Mouse (Mus musculus) neural tube, embryonic 10.5 days (tissue): Measurements from ENCODE around the gene Tle6.

Experiments
- DNase-seq: peaks from one replicate; pipeline ENCODE4 v3.0.0-alpha.2; 2017; ENCODE audit warnings: low spot score; ENCODE audit errors: extremely low spot score

Tle6 gene

GRCm38 (mm10) chr10:81623441-81623840 lies 22.6 kb upstream of the Tle6 start:
- no peak for DNase-seq

GRCm38 (mm10) chr10:81620786-81621185 lies 19.9 kb upstream of the Tle6 start:
- no peak for DNase-seq

DNA sequence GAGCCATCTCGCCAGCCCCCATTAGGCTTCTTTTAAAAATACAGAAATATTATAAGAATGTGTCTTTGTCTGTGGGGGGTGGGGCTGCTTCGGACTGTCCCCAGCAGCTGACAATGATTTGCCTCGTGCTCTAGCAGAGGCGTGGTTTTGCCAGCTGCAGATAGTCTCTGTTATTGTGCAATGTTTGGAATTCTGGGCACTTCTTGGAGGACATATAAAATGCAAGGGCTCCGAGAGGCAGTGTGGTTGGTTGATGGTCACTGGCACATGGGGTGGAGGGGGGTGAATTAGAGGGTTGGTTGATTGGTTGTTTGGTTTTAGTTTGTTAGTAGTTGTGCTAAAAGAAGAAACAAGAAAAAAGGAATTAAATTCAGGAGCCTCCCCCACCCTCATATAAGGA lies 19.1 kb upstream of the Tle6 start:
- no peak for DNase-seq

GRCm38 (mm10) chr10:81615486-81615885 lies 14.6 kb upstream of the Tle6 start:
- DNase-seq = no peak

DNA sequence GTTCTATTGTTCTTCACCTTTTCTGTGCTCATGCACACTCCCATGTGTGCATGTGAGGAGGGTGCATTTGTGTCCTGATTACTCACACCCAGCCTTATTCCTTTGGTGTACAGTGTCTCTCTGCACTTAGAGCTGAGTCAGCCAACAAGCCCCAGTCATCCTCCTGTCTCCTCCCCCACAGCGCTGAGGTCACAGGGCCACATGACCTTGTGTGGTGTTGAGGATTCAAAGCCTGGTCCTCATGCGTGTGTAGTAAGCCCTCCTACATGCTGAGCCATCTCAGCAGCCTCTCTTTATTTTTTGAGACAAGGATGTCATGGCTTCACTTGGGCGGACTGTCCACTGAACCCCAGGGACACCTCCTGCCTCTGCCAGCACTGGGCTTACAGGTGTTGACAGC lies 11.9 kb upstream of the Tle6 start:
- no peak for DNase-seq

- DNase-seq = no peak
Measured at GRCm38 (mm10) chr10:81608308-81608707, 7.4 kb upstream of the Tle6 start.

GRCm38 (mm10) chr10:81605974-81606751 lies 5.3 kb upstream of the Tle6 start, which contains the start of gene BC025920:
Gene BC025920 (plus strand): TSS chr10:81606270.
- peak; percentile 90 for DNase-seq

GRCm38 (mm10) chr10:81605666-81605973 lies 4.7 kb upstream of the Tle6 start:
- DNase-seq = no peak

DNA sequence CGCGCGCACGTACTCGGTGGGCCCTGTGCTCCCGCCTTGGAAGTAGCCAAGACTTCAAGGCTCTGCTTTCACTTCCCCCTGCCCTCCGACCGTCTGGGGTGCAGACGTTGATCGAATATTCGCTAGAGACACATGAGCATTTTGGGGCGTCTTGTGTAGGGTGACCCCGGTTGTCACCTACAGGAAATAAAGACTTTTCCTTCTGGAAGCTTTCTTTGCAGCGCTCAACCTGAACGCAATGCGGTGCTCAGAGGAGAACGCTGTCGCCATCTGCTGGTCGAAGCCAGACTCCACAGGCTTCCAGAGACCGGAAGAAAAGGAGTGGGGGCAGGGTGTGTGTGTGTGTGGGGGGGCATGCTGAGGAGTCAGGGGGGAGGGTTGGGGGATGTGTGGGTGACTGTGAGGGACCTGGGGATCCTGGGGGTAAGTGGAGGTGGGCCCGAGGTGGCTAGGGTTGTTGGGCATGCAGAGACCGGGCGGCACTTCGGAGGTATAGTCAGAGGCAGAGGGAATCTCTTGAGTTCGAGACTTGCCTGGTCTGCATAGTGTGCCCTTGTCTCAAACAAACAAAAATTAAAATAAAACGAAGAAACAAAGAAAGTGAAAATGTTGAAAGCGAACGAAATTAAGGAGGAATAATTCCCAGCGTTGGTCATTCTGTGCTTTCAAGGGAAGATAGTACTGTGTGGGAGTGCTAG lies 4.2 kb upstream of the Tle6 start:
- DNase-seq = peak; percentile 89

GRCm38 (mm10) chr10:81604019-81604967 lies 3.4 kb upstream of the Tle6 start:
- no peak for DNase-seq

- DNase-seq = peak; percentile 54
Measured at GRCm38 (mm10) chr10:81602741-81603151, 1.9 kb upstream of the Tle6 start.

- no peak for DNase-seq
Measured at GRCm38 (mm10) chr10:81601396-81601905, 578 bp upstream of the Tle6 start.

DNA sequence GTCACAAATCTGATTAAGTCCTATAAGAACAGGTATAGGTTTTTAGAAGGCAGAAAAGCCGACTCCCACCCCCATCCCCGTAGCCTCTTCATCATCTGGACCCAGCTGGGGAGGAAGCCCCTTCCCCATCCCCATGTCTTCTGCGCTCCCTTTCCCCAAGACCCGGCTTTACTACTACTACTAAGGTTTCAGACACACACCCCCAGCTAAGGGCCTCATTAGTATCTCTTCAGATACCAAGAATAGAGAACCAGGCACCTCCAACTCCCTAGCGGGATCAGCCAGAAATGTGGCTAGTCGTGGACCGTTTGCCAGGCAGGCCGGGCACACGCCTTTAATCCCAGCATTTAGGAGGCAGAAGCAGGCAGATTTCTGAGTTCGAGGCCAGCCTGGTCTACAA lies 777 bp downstream of the Tle6 start:
- DNase-seq = no peak

GRCm38 (mm10) chr10:81599630-81600029 lies 1.2 kb downstream of the Tle6 start:
- no peak for DNase-seq

- DNase-seq = no peak
Measured at GRCm38 (mm10) chr10:81598871-81599270, 2.0 kb downstream of the Tle6 start.

DNA sequence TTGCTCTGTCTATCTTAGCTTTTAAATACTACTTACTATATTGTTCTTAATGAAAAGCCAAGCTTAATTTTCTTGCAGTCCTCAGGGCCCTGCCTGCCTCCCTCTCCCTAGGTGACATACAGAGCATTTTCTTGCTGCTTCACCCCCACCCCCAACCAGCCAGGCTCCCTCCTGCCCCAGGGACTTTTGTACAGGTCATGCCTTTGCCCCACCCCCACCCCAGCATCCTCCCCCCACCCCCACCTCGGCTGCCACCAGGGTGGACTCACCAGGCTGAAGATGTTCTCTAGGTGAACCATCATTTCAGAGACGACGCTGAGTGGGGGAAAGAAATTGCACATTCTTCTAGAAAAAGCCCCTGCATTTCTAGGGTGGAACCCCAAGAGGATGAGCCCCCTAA lies 2.5 kb downstream of the Tle6 start:
- no peak for DNase-seq

DNA sequence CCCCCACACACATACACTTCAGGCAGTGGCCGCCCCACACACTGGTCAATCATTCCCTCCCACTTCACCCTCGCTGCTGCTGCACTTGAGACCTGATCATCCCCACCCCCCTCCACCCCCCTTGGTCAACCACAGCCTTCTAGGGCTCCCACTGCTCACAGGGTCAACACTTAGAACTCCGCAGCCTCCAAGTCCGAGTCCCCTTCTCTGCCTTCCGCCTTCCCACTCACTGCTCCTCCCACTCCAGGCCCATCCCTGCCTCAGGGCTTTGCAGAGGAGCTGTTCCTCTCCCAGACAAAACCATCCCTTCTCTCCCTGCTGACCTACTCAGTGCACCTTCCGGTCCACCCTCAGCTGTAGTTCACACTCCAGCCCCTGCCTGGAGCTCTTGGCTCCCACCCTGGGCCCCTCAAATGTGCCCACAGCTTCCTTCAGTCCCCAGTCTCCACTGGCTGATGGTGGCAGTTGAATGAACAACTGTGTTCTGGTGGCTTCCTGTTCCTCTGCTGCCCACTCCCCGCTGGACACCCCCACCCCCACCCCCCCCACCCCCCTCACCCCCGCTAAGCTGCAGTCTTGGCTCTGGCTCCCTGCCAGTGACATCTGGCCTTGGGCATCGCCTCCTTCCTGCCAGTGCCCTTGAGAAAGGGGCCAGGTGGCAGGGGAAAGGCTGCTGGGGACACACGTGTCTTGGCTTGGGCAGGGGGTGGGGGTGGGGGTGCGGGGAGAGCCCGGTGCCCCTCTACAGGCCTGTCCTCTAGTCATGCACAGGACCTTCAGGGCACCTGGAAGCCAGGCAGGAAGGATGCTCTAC lies 3.5 kb downstream of the Tle6 start:
- peak; percentile 56 for DNase-seq

DNA sequence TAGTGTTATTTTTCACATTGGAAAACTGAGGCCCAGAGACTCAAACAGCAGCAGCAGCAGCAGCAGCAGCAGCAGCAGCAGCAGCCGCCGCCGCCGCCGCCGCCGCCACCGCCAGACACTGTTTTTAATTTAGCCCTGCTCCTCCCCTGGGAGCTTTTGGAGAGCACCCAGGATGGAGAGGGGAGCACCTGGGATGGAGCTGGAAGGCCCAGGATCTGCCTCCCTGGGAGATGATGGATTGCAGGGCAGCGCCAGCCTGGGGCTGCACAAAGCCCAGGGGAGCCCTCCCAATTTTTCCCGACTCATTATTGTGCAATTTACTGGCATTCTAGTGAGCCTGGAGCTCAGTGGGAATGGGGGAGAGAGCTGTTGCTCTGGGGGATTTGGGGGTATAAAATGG lies 4.3 kb downstream of the Tle6 start:
- peak; percentile 52 for DNase-seq

GRCm38 (mm10) chr10:81595599-81595998 lies 5.3 kb downstream of the Tle6 start:
- DNase-seq = no peak

DNA sequence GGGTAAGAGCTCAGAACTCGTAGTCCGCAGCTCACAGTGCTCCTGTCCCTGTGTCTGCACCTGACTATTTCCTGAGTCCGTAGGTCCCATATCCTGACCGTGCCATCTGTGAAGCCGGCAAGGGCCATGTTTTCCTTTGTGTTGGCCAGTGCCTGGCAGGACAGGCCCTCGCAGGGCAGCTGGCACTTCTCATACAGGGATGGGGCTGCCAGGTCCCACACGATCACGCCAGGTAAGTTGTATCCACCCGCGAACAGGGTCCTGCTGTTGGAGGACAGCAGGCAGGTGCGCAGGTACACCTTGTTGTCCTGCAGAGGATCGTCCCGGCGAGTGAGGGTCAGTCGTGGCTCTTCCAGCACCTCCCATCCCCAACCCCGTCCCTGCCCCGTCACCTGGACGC lies 6.9 kb downstream of the Tle6 start:
- DNase-seq = no peak

DNA sequence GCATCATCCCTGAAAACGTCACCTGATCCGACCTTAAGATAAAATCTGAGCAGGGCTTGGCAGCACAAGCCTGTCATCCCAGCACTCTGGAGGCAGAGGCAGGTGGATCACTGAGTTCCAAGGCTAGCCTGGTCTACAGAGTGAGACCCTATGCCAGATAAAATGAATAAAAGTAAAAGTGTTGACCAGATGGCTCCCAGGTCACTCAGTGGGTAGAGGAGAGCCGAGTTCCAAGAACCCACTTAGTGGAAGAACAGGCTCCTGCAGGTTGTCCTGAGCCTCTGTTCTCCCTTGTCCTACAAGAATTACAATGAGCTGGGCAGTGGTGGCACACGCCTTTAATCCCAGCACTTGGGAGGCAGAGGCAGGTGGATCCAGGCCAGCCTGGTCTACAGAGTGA lies 7.7 kb downstream of the Tle6 start:
- no peak for DNase-seq
